Mouse (Mus musculus) heart, postnatal 0 days (tissue): ENCODE results near the gene Npm3. TPM values are rescaled to one million over a fixed set of nuclear protein-coding genes. Genes with fewer than 3 reads are reported as not detected.
A peak's percentile ranks its signal among the peaks of the same experiment; 100 is the strongest.

Experiments used
- ATAC-seq: fragments of 200-750 bp; cut with Nextera tagmentation; 2 replicates; pipeline ENCODE4 v1.8.0; 2017; ENCODE audit warnings: low read depth, moderate number of reproducible peaks, moderate library complexity; ENCODE audit not compliant: insufficient read depth
- DNase-seq: peaks from one replicate; pipeline ENCODE4 v3.0.0-alpha.2; 2016; ENCODE audit warnings: low spot score
- H3K27ac ChIP-seq: fragments of 300-500 bp; sonication (generic); 2 replicates; pipeline ENCODE4 v1.5.1; 2014; ENCODE audit warnings: low read depth, mild to moderate bottlenecking
- H3K27me3 ChIP-seq: fragments of 300-500 bp; sonication (generic); 2 replicates; pipeline ENCODE4 v1.6.1; 2014; ENCODE audit warnings: low read length, mixed read lengths; ENCODE audit not compliant: control insufficient read depth, insufficient read depth
- H3K36me3 ChIP-seq: fragments of 300-500 bp; sonication (generic); replicated peaks from 2 replicates; pipeline ENCODE4 v1.6.1; 2014; ENCODE audit warnings: low read length, mixed read lengths; ENCODE audit not compliant: control insufficient read depth, insufficient read depth
- H3K4me1 ChIP-seq: fragments of 300-500 bp; sonication (generic); 2 replicates; pipeline ENCODE4 v1.6.1; 2014; ENCODE audit warnings: antibody characterized with exemption; ENCODE audit not compliant: control insufficient read depth, insufficient read depth
- H3K4me2 ChIP-seq: fragments of 300-500 bp; sonication (generic); 2 replicates; pipeline ENCODE4 v1.6.1; 2014; ENCODE audit warnings: low read depth, mild to moderate bottlenecking, low read length, moderate library complexity
- H3K4me3 ChIP-seq: fragments of 300-500 bp; sonication (generic); 2 replicates; pipeline ENCODE4 v1.5.1; 2014; ENCODE audit warnings: low read depth, low read length
- H3K9ac ChIP-seq: fragments of 300-500 bp; sonication (generic); replicated peaks from 2 replicates; pipeline ENCODE4 v1.6.1; 2014; ENCODE audit warnings: low read depth, low read length, mixed read lengths
- H3K9me3 ChIP-seq: fragments of 300-500 bp; sonication (generic); replicated peaks from 2 replicates; pipeline ENCODE4 v1.6.1; 2016; ENCODE audit warnings: low read length; ENCODE audit not compliant: control insufficient read depth
- CTCF ChIP-seq: IDR thresholded peaks from 2 replicates; pipeline ENCODE4 v1.5.1; 2016; ENCODE audit warnings: antibody characterized with exemption, control low read depth, low read depth
- EP300 ChIP-seq: IDR thresholded peaks from 2 replicates; pipeline ENCODE4 v1.6.1; 2016; ENCODE audit warnings: antibody characterized with exemption, low read depth
- WGBS: fragments of 180-500 bp; shearing (Covaris S2); extraction: QIAGEN DNeasy Blood & Tissue Kit; methylation state at CpG from one replicate; pipeline ENCODE4 v1.1.7; 2014; 5-methylcytosine and 5-hydroxymethylcytosine counted together
- polyA plus RNA-seq: library from polyadenylated mRNA; unstranded; fragments of >200 nt; fragmentation: Nextera tagmentation; extraction: Ambion mirVana; gene quantifications from 2 replicates; pipeline ENCODE4 v1.2.1, GENCODE M21; 2015
- total RNA-seq: library from RNA; depleted of rRNA; stranded (reverse); fragments of >200 nt; gene quantifications from 2 replicates; pipeline ENCODE4 v1.2.3, GENCODE M21; 2014; ENCODE audit warnings: low replicate concordance

Npm3 gene
- total and polyA plus RNA-seq, 2 experiments from 2014 or later: 7.6 to 38.2 TPM

- peak; percentile 47 for DNase-seq
- H3K36me3 ChIP-seq: no peaks in the 10 kb centered on the region
- WGBS: 1% methylated on average over 28 of the region's 28 CpGs
- no peaks in the 10 kb centered on the region for H3K9me3 ChIP-seq
- no peak overlapping the region for H3K9ac ChIP-seq
- no peak for TF ChIP-seq EP300
- no peak for TF ChIP-seq CTCF
- peaks cover 85% of the 10 kb centered on the region for H3K27me3 ChIP-seq
- H3K4me3 ChIP-seq: peak overlapping the region; percentile 18
- H3K4me1 ChIP-seq: peaks cover 6% of the 10 kb centered on the region; the same call in 1 of the 2 replicates
- peak; percentile 80 for ATAC-seq
- H3K27ac ChIP-seq: no peak overlapping the region
- H3K4me2 ChIP-seq: peak overlapping the region; percentile 52
Observed at GRCm38 (mm10) chr19:45736855-45737207, 12.6 kb downstream of the Npm3 start.

- Histone ChIP-seq H3K27ac (no peak overlapping the region), H3K9ac (no peak overlapping the region), H3K36me3 (no peaks in the 10 kb centered on the region), H3K9me3 (no peaks in the 10 kb centered on the region), H3K4me2 (no peak overlapping the region), H3K27me3 (peaks cover 79% of the 10 kb centered on the region), H3K4me3 (no peak overlapping the region), H3K4me1 (peaks cover 6% of the 10 kb centered on the region; the same call in 1 of the 2 replicates)
- TF ChIP-seq EP300 (no peak), CTCF (no peak)
- 35% methylated on average over 1 of the region's 1 CpGs for WGBS
- DNase-seq: no peak
- ATAC-seq: no peak
Observed at GRCm38 (mm10) chr19:45736241-45736640, 13.2 kb downstream of the Npm3 start.

- H3K27ac ChIP-seq: no peak overlapping the region
- TF ChIP-seq CTCF (no peak), EP300 (no peak)
- WGBS: 56% methylated on average over 7 of the region's 7 CpGs
- H3K9me3 ChIP-seq: no peaks in the 10 kb centered on the region
- peaks cover 6% of the 10 kb centered on the region; the same call in 1 of the 2 replicates for H3K4me1 ChIP-seq
- ATAC-seq (no peak), DNase-seq (no peak)
- H3K36me3 ChIP-seq: no peaks in the 10 kb centered on the region
- H3K4me2 ChIP-seq: no peak overlapping the region
- H3K4me3 ChIP-seq: no peak overlapping the region
- H3K27me3 ChIP-seq: peaks cover 65% of the 10 kb centered on the region
- no peak overlapping the region for H3K9ac ChIP-seq
Observed at GRCm38 (mm10) chr19:45734762-45735161, 14.6 kb downstream of the Npm3 start.

- Histone ChIP-seq H3K9me3 (no peaks in the 10 kb centered on the region), H3K4me3 (no peak overlapping the region), H3K36me3 (no peaks in the 10 kb centered on the region), H3K9ac (no peak overlapping the region), H3K27ac (no peak overlapping the region), H3K4me1 (peaks cover 6% of the 10 kb centered on the region; the same call in 1 of the 2 replicates), H3K27me3 (peaks cover 59% of the 10 kb centered on the region), H3K4me2 (no peak overlapping the region)
- DNase-seq (no peak), ATAC-seq (no peak)
- TF ChIP-seq CTCF: no peak
- no peak for TF ChIP-seq EP300
- WGBS: 81% methylated on average over 5 of the region's 5 CpGs
Observed at GRCm38 (mm10) chr19:45734191-45734590, 15.2 kb downstream of the Npm3 start.

- peaks cover 6% of the 10 kb centered on the region; the same call in 1 of the 2 replicates for H3K4me1 ChIP-seq
- no peak overlapping the region for H3K9ac ChIP-seq
- H3K27ac ChIP-seq: no peak overlapping the region
- WGBS: 41% methylated on average over 10 of the region's 10 CpGs
- H3K27me3 ChIP-seq: peaks cover 53% of the 10 kb centered on the region
- TF ChIP-seq EP300: no peak
- TF ChIP-seq CTCF: no peak
- DNase-seq (no peak), ATAC-seq (no peak)
- no peaks in the 10 kb centered on the region for H3K36me3 ChIP-seq
- no peak overlapping the region for H3K4me3 ChIP-seq
- H3K9me3 ChIP-seq: no peaks in the 10 kb centered on the region
- no peak overlapping the region for H3K4me2 ChIP-seq
Observed at GRCm38 (mm10) chr19:45733564-45733963, 15.8 kb downstream of the Npm3 start.

- Histone ChIP-seq H3K27me3 (peaks cover 38% of the 10 kb centered on the region), H3K4me3 (no peak overlapping the region), H3K36me3 (no peaks in the 10 kb centered on the region), H3K9ac (no peak overlapping the region), H3K9me3 (no peaks in the 10 kb centered on the region), H3K4me1 (no peaks in the 10 kb centered on the region), H3K4me2 (no peak overlapping the region), H3K27ac (no peak overlapping the region)
- WGBS: 75% methylated on average over 7 of the region's 7 CpGs
- ATAC-seq (no peak), DNase-seq (no peak)
- no peak for TF ChIP-seq EP300
- no peak for TF ChIP-seq CTCF
Observed at GRCm38 (mm10) chr19:45731658-45732057, 17.7 kb downstream of the Npm3 start.
